ENCODE assay signal across 12 mouse cellular contexts in genomic region chr3:152483800-152484199, GRCm38 (mm10).
A peak's percentile ranks its signal among the peaks of the same experiment; 100 is the strongest.
DNase-seq lines count a peak whose midpoint lies in the region; ATAC-seq and TF ChIP-seq lines count a peak whose summit lies in the region.
"Had no signal": no experiment of that assay in that cellular context is flagged by ENCODE, and none has a peak within 500 bp of the region (broad histone marks: within the 10 kb centered on the region; RNA-seq: fewer than 3 reads in every experiment).

No protein-coding gene starts in this region.

- H3K27ac ChIP-seq in forebrain, embryonic 10.5 days = 0 out of 2 replicates have a peak overlapping the region, but pooled peaks have one; percentile 20
- H3K27ac ChIP-seq in forebrain, embryonic 14.5 days (ENCODE audit: low read depth, low read length) = no peak overlapping the region
- peak overlapping the region; percentile 31; the same call in 1 of the 2 replicates for H3K27ac ChIP-seq in lung, embryonic 15.5 days
- no peak overlapping the region for H3K27ac ChIP-seq in lung, postnatal 0 days (ENCODE audit: low read length)
- H3K27ac ChIP-seq in hindbrain, embryonic 14.5 days = peak overlapping the region; percentile 47
- H3K27ac ChIP-seq in neural tube, embryonic 13.5 days (replicated peaks) = peak overlapping the region; percentile 75
- H3K27ac ChIP-seq: heart, adult 2 months had no signal

- H3K4me2 ChIP-seq in forebrain, embryonic 14.5 days (ENCODE audit: low read length) = no peak overlapping the region
- no peak overlapping the region for H3K4me2 ChIP-seq in lung, embryonic 15.5 days
- no peak overlapping the region for H3K4me2 ChIP-seq in lung, postnatal 0 days (replicated peaks; ENCODE audit: low read depth, low read length)
- no peak overlapping the region for H3K4me2 ChIP-seq in hindbrain, embryonic 14.5 days (replicated peaks)
- no peak overlapping the region for H3K4me2 ChIP-seq in neural tube, embryonic 13.5 days

- 0 out of 2 replicates have a peak, but pooled peaks cover 5% of the 10 kb centered on the region for H3K9me3 ChIP-seq in forebrain, embryonic 10.5 days
- H3K9me3 ChIP-seq in forebrain, embryonic 14.5 days (replicated peaks; ENCODE audit: control insufficient read depth, low read length) = no peaks in the 10 kb centered on the region
- no peaks in the 10 kb centered on the region for H3K9me3 ChIP-seq in lung, embryonic 15.5 days
- no peaks in the 10 kb centered on the region for H3K9me3 ChIP-seq in lung, postnatal 0 days (ENCODE audit: low read length)
- no peaks in the 10 kb centered on the region for H3K9me3 ChIP-seq in hindbrain, embryonic 14.5 days (ENCODE audit: control insufficient read depth, low read length)
- H3K9me3 ChIP-seq in neural tube, embryonic 13.5 days = no peaks in the 10 kb centered on the region

- DNase-seq in forebrain, embryonic 10.5 days (ENCODE audit: extremely low spot score, low spot score) = no peak
- no peak for DNase-seq in forebrain, embryonic 14.5 days (ENCODE audit: low spot score)
- DNase-seq in lung, postnatal 0 days (ENCODE audit: low spot score) = no peak
- no peak for DNase-seq in hindbrain, embryonic 14.5 days (ENCODE audit: low spot score)
- DNase-seq in gastrocnemius, postnatal 4 days (ENCODE audit: low spot score in 2 of 2) = no peak
- no peak for DNase-seq in thymus, postnatal 4 days
- DNase-seq: adrenal gland, adult 8-10 months; cerebellum, adult 18-20 months; heart, adult 2 months; left cerebral cortex, postnatal 4 days had no signal

- 71% methylated on average over 7 of the region's 7 CpGs for WGBS in forebrain, embryonic 10.5 days
- WGBS in forebrain, embryonic 14.5 days = 39% methylated on average over 7 of the region's 7 CpGs
- 11% methylated on average over 7 of the region's 7 CpGs for WGBS in lung, embryonic 15.5 days
- WGBS in lung, postnatal 0 days = 25% methylated on average over 7 of the region's 7 CpGs
- WGBS in hindbrain, embryonic 14.5 days = 52% methylated on average over 7 of the region's 7 CpGs
- 50% methylated on average over 7 of the region's 7 CpGs for WGBS in neural tube, embryonic 13.5 days

- TF ChIP-seq EP300 in lung, postnatal 0 days (IDR thresholded peaks at IDR 0.05) = no peak

- H3K36me3 ChIP-seq in forebrain, embryonic 10.5 days (replicated peaks) = no peaks in the 10 kb centered on the region
- H3K36me3 ChIP-seq in forebrain, embryonic 14.5 days (ENCODE audit: control insufficient read depth, insufficient read depth, low read length) = no peaks in the 10 kb centered on the region
- no peaks in the 10 kb centered on the region for H3K36me3 ChIP-seq in lung, embryonic 15.5 days
- H3K36me3 ChIP-seq in lung, postnatal 0 days (ENCODE audit: insufficient read depth, low read length) = no peaks in the 10 kb centered on the region
- no peaks in the 10 kb centered on the region for H3K36me3 ChIP-seq in hindbrain, embryonic 14.5 days (replicated peaks; ENCODE audit: control insufficient read depth, insufficient read depth)
- H3K36me3 ChIP-seq in neural tube, embryonic 13.5 days = no peaks in the 10 kb centered on the region

- H3K4me1 ChIP-seq in forebrain, embryonic 10.5 days = peaks cover 16% of the 10 kb centered on the region
- H3K4me1 ChIP-seq in forebrain, embryonic 14.5 days (ENCODE audit: control insufficient read depth, insufficient read depth, low read length) = no peaks in the 10 kb centered on the region
- H3K4me1 ChIP-seq in lung, embryonic 15.5 days = peaks cover 14% of the 10 kb centered on the region
- no peaks in the 10 kb centered on the region for H3K4me1 ChIP-seq in lung, postnatal 0 days (ENCODE audit: insufficient read depth, low read depth, low read length)
- 0 out of 2 replicates have a peak, but pooled peaks cover 11% of the 10 kb centered on the region for H3K4me1 ChIP-seq in hindbrain, embryonic 14.5 days (replicated peaks; ENCODE audit: control insufficient read depth, insufficient read depth, low read length)
- H3K4me1 ChIP-seq in neural tube, embryonic 13.5 days (replicated peaks) = peaks cover 26% of the 10 kb centered on the region

- no peak overlapping the region for H3K9ac ChIP-seq in forebrain, embryonic 14.5 days (ENCODE audit: low read length)
- H3K9ac ChIP-seq in lung, embryonic 15.5 days = no peak overlapping the region
- no peak overlapping the region for H3K9ac ChIP-seq in lung, postnatal 0 days (replicated peaks; ENCODE audit: low read depth)
- no peak overlapping the region for H3K9ac ChIP-seq in hindbrain, embryonic 14.5 days
- H3K9ac ChIP-seq in neural tube, embryonic 13.5 days = no peak overlapping the region

- H3K27me3 ChIP-seq in forebrain, embryonic 10.5 days (ENCODE audit: poor library complexity, severe bottlenecking) = no peaks in the 10 kb centered on the region
- no peaks in the 10 kb centered on the region for H3K27me3 ChIP-seq in forebrain, embryonic 14.5 days (replicated peaks; ENCODE audit: control insufficient read depth, insufficient read depth, low read length)
- H3K27me3 ChIP-seq in lung, embryonic 15.5 days = no peaks in the 10 kb centered on the region
- no peaks in the 10 kb centered on the region for H3K27me3 ChIP-seq in lung, postnatal 0 days (replicated peaks; ENCODE audit: insufficient read depth, low read length)
- no peaks in the 10 kb centered on the region for H3K27me3 ChIP-seq in hindbrain, embryonic 14.5 days (ENCODE audit: control insufficient read depth, insufficient read depth, low read length)
- no peaks in the 10 kb centered on the region for H3K27me3 ChIP-seq in neural tube, embryonic 13.5 days

- no peak overlapping the region for H3K4me3 ChIP-seq in forebrain, embryonic 10.5 days
- no peak overlapping the region for H3K4me3 ChIP-seq in forebrain, embryonic 14.5 days (ENCODE audit: low read depth, low read length)
- no peak overlapping the region for H3K4me3 ChIP-seq in lung, embryonic 15.5 days
- no peak overlapping the region for H3K4me3 ChIP-seq in lung, postnatal 0 days (ENCODE audit: low read depth, low read length)
- H3K4me3 ChIP-seq in hindbrain, embryonic 14.5 days (replicated peaks; ENCODE audit: low read length) = no peak overlapping the region
- H3K4me3 ChIP-seq in neural tube, embryonic 13.5 days = no peak overlapping the region
- H3K4me3 ChIP-seq: heart, adult 2 months had no signal

- no peak for TF ChIP-seq CTCF in lung, postnatal 0 days (IDR thresholded peaks at IDR 0.05)

- no peak for ATAC-seq in forebrain, embryonic 14.5 days
- no peak for ATAC-seq in lung, embryonic 15.5 days (ENCODE audit: borderline replicate concordance, extremely low read depth, low FRiP score, low TSS enrichment)
- ATAC-seq in lung, postnatal 0 days = no peak
- ATAC-seq in hindbrain, embryonic 14.5 days (ENCODE audit: low FRiP score) = no peak
- ATAC-seq in neural tube, embryonic 13.5 days (ENCODE audit: low read depth) = no peak

Comparison
In these comparisons a context has a peak if more than half of its experiments do, and no peak if none do; other contexts are left out.
1. H3K27ac ChIP-seq: peak in forebrain, embryonic 10.5 days (single experiment), lung, embryonic 15.5 days (single experiment), hindbrain, embryonic 14.5 days (single experiment) and neural tube, embryonic 13.5 days (single experiment); none in forebrain, embryonic 14.5 days (single experiment) and lung, postnatal 0 days (single experiment).